Mouse (Mus musculus) lung, postnatal 0 days (tissue): ENCODE measurements around the gene Elk3. TPM values are rescaled to one million over a fixed set of nuclear protein-coding genes. Genes with fewer than 3 reads are reported as not detected.

ENCODE experiments used
- ATAC-seq: fragments of 200-750 bp; cut with Nextera tagmentation; 2 replicates; pipeline ENCODE4 v1.8.0; 2017; ENCODE audit warnings: moderate library complexity
- DNase-seq: peaks from one replicate; pipeline ENCODE4 v3.0.0-alpha.2; 2016; ENCODE audit warnings: low spot score
- H3K27ac ChIP-seq: fragments of 300-500 bp; sonication (generic); 2 replicates; pipeline ENCODE4 v1.5.1; 2014; ENCODE audit warnings: antibody characterized with exemption, mild to moderate bottlenecking, low read length, mixed read lengths
- H3K27me3 ChIP-seq: fragments of 300-500 bp; sonication (generic); replicated peaks from 2 replicates; pipeline ENCODE4 v1.6.1; 2014; ENCODE audit warnings: low read length, mixed read lengths; ENCODE audit not compliant: insufficient read depth
- H3K36me3 ChIP-seq: fragments of 300-500 bp; sonication (generic); 2 replicates; pipeline ENCODE4 v1.6.1; 2014; ENCODE audit warnings: low read length, mixed read lengths; ENCODE audit not compliant: insufficient read depth
- H3K4me1 ChIP-seq: fragments of 300-500 bp; sonication (generic); 2 replicates; pipeline ENCODE4 v1.6.1; 2014; ENCODE audit warnings: antibody characterized with exemption, low read depth, low read length, mixed read lengths; ENCODE audit not compliant: insufficient read depth
- H3K4me2 ChIP-seq: fragments of 300-500 bp; sonication (generic); replicated peaks from 2 replicates; pipeline ENCODE4 v1.6.1; 2014; ENCODE audit warnings: low read depth, mild to moderate bottlenecking, low read length, moderate library complexity, mixed read lengths
- H3K4me3 ChIP-seq: fragments of 300-500 bp; sonication (generic); 2 replicates; pipeline ENCODE4 v1.5.1; 2014; ENCODE audit warnings: low read depth, low read length
- H3K9ac ChIP-seq: fragments of 300-500 bp; sonication (generic); replicated peaks from 2 replicates; pipeline ENCODE4 v1.6.1; 2014; ENCODE audit warnings: low read depth, mild to moderate bottlenecking
- H3K9me3 ChIP-seq: fragments of 300-500 bp; sonication (generic); 2 replicates; pipeline ENCODE4 v1.6.1; 2016; ENCODE audit warnings: low read length, mixed read lengths
- CTCF ChIP-seq: IDR thresholded peaks from 2 replicates; pipeline ENCODE4 v1.5.1; 2016; ENCODE audit warnings: antibody characterized with exemption, mild to moderate bottlenecking
- EP300 ChIP-seq: IDR thresholded peaks from 2 replicates; pipeline ENCODE4 v1.6.1; 2016; ENCODE audit warnings: antibody characterized with exemption, mild to moderate bottlenecking, control low read depth
- WGBS: fragments of 180-500 bp; shearing (Covaris S2); extraction: QIAGEN DNeasy Blood & Tissue Kit; methylation state at CpG from one replicate; pipeline ENCODE4 v1.1.7; 2014; 5-methylcytosine and 5-hydroxymethylcytosine counted together
- polyA plus RNA-seq: library from polyadenylated mRNA; unstranded; fragments of >200 nt; fragmentation: Nextera tagmentation; extraction: Ambion mirVana; gene quantifications from 2 replicates; pipeline ENCODE4 v1.2.1, GENCODE M21; 2015

The Elk3 gene
- polyA plus RNA-seq, 1 experiment from 2014 or later = 56.0 TPM

DNA sequence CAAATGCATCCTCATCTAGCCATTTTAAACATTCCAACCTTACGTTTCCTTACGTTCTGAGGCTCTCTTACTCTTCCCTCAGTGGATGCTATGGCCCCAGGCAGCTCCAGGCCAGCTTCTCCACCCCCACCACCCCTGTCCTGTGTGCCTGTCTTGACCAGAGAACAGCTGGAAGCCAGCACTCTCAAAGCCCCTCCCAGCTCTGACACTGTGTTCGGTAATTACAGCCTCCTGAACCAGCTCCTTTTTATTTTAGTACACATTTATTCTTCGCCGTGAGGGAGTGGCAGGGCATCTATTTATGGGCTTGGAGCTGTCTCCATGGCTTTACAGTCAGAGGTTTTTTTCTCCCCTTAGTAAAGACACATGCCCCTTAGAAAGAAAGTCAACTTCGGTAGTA, 63.0 kb downstream of the Elk3 start:
- DNase-seq = no peak
- no peak overlapping the region for H3K4me3 ChIP-seq
- H3K27ac ChIP-seq = no peak overlapping the region
- H3K9ac ChIP-seq = no peak overlapping the region
- 49% methylated on average over 6 of the region's 6 CpGs for WGBS
- H3K36me3 ChIP-seq = no peaks in the 10 kb centered on the region
- no peaks in the 10 kb centered on the region for H3K9me3 ChIP-seq
- TF ChIP-seq EP300 (no peak), CTCF (no peak)
- H3K4me2 ChIP-seq = no peak overlapping the region
- no peaks in the 10 kb centered on the region for H3K27me3 ChIP-seq
- ATAC-seq = peak; percentile 37; the same call in 1 of the 2 replicates
- H3K4me1 ChIP-seq = no peaks in the 10 kb centered on the region

DNA sequence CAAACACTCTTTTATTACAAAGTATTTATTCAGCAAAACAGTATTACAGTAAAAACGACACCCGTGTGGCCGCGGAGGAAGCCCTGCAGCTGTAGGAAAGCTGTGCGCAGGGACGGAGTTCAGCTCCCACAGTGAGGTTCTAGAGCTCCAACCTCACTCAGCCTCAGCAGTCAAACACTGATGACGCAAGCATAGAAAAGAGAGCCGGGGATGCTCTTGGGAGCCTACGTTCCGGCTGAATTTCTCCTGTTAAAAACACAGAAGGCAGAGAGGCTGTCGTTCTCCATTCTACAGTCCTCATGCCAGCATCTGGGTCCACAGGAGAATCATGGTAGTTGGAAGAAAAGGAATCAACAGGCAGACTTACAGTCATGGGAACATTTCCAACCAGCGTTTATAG, 63.5 kb downstream of the Elk3 start:
- Histone ChIP-seq H3K4me2 (no peak overlapping the region), H3K36me3 (no peaks in the 10 kb centered on the region), H3K9me3 (no peaks in the 10 kb centered on the region), H3K27me3 (no peaks in the 10 kb centered on the region), H3K4me1 (no peaks in the 10 kb centered on the region), H3K4me3 (no peak overlapping the region), H3K27ac (no peak overlapping the region), H3K9ac (no peak overlapping the region)
- ATAC-seq (no peak), DNase-seq (no peak)
- WGBS = 78% methylated on average over 12 of the region's 12 CpGs
- TF ChIP-seq EP300 = no peak
- no peak for TF ChIP-seq CTCF

DNA sequence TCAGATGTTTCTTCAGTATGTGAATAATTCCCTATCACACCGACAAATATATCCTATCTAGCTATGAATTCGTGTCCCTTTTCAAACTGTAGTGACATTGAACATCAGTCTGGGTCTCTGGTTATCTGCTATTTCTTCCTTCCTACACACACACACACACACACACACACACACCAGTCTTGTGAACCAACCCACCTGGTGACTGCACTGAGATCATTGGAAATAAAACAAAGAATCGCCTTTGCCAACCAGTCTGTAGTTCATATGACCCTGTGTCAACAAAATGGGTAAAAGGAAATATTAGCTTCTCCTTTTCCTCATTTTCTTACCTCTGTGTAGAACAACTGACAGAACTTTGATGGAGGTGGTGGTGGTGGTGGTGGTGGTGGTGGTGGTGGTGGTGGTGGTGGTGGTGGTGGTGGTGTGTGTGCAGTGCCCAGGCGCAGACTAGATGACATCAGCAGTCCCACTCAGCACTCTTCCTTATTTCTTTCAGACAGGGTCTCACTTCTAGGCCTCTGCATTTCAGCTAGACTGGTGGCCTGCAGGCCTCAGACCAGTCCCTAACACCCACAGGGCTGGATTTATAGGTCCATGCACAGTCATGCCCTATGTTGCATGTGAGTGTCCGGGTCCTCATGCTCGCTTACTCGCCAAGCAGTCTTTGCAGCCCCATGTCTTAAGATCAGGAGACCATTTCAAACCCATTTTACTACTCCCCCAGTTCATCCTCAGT, 64.6 kb downstream of the Elk3 start:
- 84% methylated on average over 7 of the region's 7 CpGs for WGBS

DNA sequence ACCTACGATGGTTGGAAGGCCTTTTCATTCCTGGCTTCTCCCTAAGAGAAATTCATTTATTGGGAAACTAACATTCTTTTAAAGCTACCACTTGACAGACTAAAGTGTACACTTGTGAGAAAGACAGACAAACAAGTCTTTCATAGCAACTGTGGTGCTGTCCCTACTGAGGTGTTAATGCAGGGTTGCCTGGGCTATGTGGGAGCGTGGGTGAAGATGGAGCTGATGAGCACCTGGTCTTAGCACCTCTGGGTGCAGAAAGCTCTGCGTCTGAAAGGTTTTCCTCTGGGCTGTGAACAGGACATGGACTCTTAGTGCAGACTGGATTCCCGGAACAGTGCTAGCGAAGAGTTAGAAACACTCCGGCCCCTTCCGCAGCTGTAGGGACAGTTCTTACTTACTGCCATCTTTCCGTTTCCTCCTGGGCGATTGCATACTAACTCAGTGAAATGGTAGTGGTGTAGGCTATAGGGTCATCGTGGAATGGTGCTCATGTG, 66.7 kb downstream of the Elk3 start:
- TF ChIP-seq EP300 (no peak), CTCF (no peak)
- Histone ChIP-seq H3K9ac (no peak overlapping the region), H3K4me2 (no peak overlapping the region), H3K9me3 (no peaks in the 10 kb centered on the region), H3K4me3 (no peak overlapping the region), H3K27me3 (no peaks in the 10 kb centered on the region), H3K27ac (no peak overlapping the region), H3K36me3 (peaks cover 10% of the 10 kb centered on the region; the same call in 1 of the 2 replicates), H3K4me1 (no peaks in the 10 kb centered on the region)
- WGBS = 82% methylated on average over 10 of the region's 10 CpGs
- ATAC-seq (0 out of 2 replicates have a peak, but pooled peaks have one; percentile 21), DNase-seq (no peak)

More for the DNA sequence above, 64.6 kb downstream of the Elk3 start:
- TF ChIP-seq CTCF = no peak
- TF ChIP-seq EP300 = no peak
- Histone ChIP-seq H3K4me3 (no peak overlapping the region), H3K9me3 (no peaks in the 10 kb centered on the region), H3K36me3 (peaks cover 9% of the 10 kb centered on the region; the same call in 1 of the 2 replicates), H3K9ac (no peak overlapping the region), H3K27ac (no peak overlapping the region), H3K4me2 (no peak overlapping the region), H3K4me1 (no peaks in the 10 kb centered on the region), H3K27me3 (no peaks in the 10 kb centered on the region)
- DNase-seq (no peak), ATAC-seq (no peak)

DNA sequence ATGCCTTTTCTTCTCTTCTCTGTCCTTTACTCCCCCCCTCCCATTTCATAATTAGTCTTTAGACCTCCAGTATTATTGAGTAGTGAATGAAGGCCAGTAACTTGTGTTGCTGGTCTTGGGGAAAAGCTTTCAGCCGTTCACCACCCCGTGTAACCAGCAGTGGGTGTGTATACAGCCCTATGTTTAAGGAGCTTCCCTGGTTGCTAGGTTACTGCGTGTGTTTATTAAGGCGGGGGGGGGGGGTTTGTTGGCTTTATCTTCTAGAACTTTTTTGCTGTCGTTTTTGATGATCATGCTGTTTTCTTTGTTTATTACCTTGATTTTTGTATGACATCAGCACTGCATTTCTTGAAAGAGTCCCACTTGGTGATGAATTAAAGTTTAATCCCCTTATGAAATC, 68.1 kb downstream of the Elk3 start:
- Histone ChIP-seq H3K4me3 (no peak overlapping the region), H3K36me3 (peaks cover 10% of the 10 kb centered on the region; the same call in 1 of the 2 replicates), H3K4me1 (no peaks in the 10 kb centered on the region), H3K4me2 (no peak overlapping the region), H3K9ac (no peak overlapping the region), H3K9me3 (no peaks in the 10 kb centered on the region), H3K27me3 (no peaks in the 10 kb centered on the region), H3K27ac (no peak overlapping the region)
- WGBS = 18% methylated on average over 5 of the region's 5 CpGs
- DNase-seq = no peak
- TF ChIP-seq CTCF (no peak), EP300 (no peak)
- ATAC-seq = no peak

DNA sequence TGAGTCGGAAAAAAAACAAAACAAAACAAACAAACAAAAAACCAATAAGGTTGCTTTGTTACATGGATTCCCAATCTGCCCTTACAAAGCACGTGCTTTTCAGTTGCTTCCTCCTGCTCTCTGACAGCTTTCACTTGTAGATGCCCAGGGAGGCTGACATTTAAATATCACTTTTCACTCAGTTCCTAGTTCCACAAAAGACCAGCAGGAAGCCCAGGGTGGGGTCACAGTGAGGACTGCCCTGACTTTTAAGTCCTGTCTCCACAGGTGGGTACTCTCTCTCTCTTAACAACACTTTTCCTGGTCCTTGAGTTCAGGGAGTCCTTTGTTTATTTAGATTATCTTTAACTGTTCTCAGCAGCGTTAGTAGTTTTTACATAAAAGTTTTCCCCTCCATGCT, 68.7 kb downstream of the Elk3 start:
- 21% methylated on average over 3 of the region's 3 CpGs for WGBS
- Histone ChIP-seq H3K4me2 (no peak overlapping the region), H3K36me3 (peaks cover 11% of the 10 kb centered on the region; the same call in 1 of the 2 replicates), H3K9ac (no peak overlapping the region), H3K27ac (no peak overlapping the region), H3K9me3 (no peaks in the 10 kb centered on the region), H3K4me1 (no peaks in the 10 kb centered on the region), H3K4me3 (no peak overlapping the region), H3K27me3 (no peaks in the 10 kb centered on the region)
- DNase-seq (no peak), ATAC-seq (no peak)
- no peak for TF ChIP-seq EP300
- TF ChIP-seq CTCF = no peak
